Mouse (Mus musculus) bone marrow, adult 2 months (tissue): ENCODE results near the gene Pan3. TPM values are rescaled to one million over a fixed set of nuclear protein-coding genes. Genes with fewer than 3 reads are reported as not detected.

Experiments used
- H3K27ac ChIP-seq: fragments of 200-500 bp; 2 replicates; pipeline ENCODE4 v1.5.1; 2012; ENCODE audit warnings: low read depth, mild to moderate bottlenecking, control low read depth, inconsistent platforms, low read length; ENCODE audit not compliant: control insufficient read depth, poor library complexity, insufficient read depth
- H3K4me1 ChIP-seq: fragments of 200-500 bp; 2 replicates; pipeline ENCODE4 v1.6.1; 2011; ENCODE audit warnings: low read length; ENCODE audit not compliant: control insufficient read depth, insufficient read depth
- H3K4me3 ChIP-seq: fragments of 200-500 bp; replicated peaks from 2 replicates; pipeline ENCODE3; 2011; ENCODE audit warnings: mild to moderate bottlenecking, low read depth, low read length, control low read depth; ENCODE audit not compliant: control insufficient read depth
- CTCF ChIP-seq: fragments of 200-500 bp; IDR thresholded peaks from 2 replicates; pipeline ENCODE4 v1.5.1; 2011; ENCODE audit warnings: low read length, control low read depth; ENCODE audit not compliant: control insufficient read depth, insufficient read depth
- POLR2A ChIP-seq: fragments of 200-500 bp; IDR thresholded peaks from 2 replicates; pipeline ENCODE4 v1.6.1; 2011; ENCODE audit warnings: low read depth, mild to moderate bottlenecking, control low read depth, low read length, borderline replicate concordance; ENCODE audit not compliant: control insufficient read depth
- WGBS: fragments of 180-500 bp; shearing (Covaris S2); methylation state at CpG from one replicate; pipeline ENCODE4 v1.1.7; 2018; 5-methylcytosine and 5-hydroxymethylcytosine counted together
- polyA plus RNA-seq: library from polyadenylated mRNA; stranded (reverse); fragments of >200 nt; gene quantifications from 2 replicates; pipeline ENCODE4 v1.2.4, GENCODE M21; 2011; ENCODE audit warnings: low replicate concordance; ENCODE audit not compliant: missing spikeins, insufficient read depth, insufficient read length

Gene Pan3
- polyA plus RNA-seq, 1 experiment, result 180 TPM

DNA sequence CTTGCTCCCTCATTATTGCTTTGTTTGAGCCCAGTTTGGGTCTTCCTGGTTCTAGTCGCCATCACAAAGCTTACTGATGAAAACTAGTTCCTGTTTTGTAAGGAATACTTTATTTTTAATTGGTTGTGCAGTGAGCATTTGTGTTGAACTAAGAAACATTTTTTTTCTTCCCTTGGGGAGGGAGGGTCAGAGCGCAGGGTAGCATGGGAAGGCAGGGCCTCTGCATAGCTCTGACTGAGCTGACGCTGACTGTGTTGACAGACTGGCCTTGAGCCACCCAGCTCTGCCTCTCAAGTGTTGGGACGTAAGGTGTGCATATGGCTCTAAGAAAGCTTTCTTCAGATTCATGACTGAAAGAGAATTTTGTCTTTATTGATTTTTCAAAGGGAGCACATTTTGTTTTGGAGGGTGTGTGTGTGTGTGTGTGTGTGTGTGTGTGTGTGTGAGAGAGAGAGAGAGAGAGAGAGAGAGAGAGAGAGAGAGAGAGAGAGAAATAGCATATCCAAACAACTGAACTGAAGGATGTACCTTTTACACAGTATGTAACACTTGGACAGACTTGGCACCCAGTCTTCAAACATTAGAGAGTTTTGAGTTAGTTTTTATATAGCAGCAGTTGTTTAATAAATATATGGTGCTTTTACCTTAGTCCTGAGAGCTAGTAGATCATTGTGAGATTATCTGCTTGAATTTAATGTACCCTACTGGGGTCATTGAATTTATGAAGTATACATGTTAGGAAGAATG lies 30.0 kb downstream of the Pan3 start:
- no peaks in the 10 kb centered on the region; the same call in 1 of the 2 replicates for H3K4me1 ChIP-seq
- no peak overlapping the region for H3K4me3 ChIP-seq
- no peak for TF ChIP-seq CTCF
- TF ChIP-seq POLR2A, result no peak
- 68% methylated on average over 4 of the region's 4 CpGs for WGBS
- H3K27ac ChIP-seq, result no peak overlapping the region

DNA sequence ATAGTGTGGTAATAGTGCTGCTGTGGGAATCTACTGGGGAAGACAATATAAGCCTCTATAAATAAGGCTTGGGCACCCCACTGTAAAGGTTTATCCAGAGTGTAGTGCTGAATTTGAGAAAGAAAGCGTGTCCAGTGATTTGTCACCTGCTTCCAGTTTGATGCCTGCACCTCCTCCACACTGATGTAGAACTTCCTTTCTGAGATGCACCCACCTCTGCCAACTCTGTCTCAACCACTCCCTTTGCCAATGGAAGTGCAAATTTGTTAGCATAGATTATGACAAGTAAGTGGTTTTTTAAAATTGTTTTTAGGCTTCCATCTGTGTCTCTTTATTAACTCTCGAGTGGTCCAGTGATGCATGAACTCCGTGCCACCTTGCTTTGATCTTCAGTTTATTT lies 33.3 kb downstream of the Pan3 start:
- no peak overlapping the region for H3K27ac ChIP-seq
- H3K4me1 ChIP-seq, result no peaks in the 10 kb centered on the region; the same call in 1 of the 2 replicates
- WGBS, result 81% methylated on average over 3 of the region's 3 CpGs
- no peak overlapping the region for H3K4me3 ChIP-seq
- TF ChIP-seq POLR2A, result no peak

DNA sequence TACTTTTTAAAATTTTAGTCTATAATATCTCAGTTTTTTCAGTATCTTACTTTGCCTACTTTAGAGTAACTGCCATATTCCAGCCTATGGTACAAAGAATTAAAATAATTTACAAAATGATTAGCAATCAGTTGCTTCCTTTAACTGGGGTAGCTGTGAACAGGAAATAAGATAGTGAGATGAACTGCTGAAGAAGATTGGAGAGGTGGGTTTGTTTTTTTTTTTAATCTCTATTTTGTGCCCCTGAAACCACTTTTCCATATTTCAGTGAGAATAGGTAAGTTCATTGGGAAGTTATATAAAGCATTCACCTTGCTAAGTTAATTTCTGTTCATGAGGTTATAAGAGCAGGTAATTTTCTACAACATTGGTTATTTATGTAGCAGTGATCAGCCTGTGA lies 36.4 kb downstream of the Pan3 start:
- Histone ChIP-seq H3K4me1 (peaks cover under 1% of the 10 kb centered on the region; the same call in 1 of the 2 replicates), H3K4me3 (no peak overlapping the region), H3K27ac (no peak overlapping the region)
- no peak for TF ChIP-seq CTCF
- no peak for TF ChIP-seq POLR2A

DNA sequence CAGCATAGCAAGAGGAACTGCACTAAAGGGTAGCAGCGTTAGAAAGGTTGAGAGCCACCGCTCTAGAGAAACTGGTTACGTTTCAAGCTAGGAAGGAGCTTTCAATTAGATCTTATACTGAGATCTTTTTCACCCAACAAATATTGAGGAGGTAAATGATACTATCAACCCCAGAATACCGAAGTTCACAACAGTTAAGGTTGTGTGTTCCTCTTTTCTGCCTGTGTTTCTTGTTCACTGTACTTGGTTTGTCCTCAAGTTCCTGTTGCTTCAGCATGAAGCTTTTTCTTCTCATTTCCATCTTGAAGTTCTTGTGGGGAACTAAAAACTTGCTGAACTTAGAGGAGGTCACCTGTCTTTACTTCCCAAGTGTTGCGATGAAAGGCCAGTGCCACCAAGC lies 41.2 kb downstream of the Pan3 start:
- no peak overlapping the region for H3K4me3 ChIP-seq
- H3K27ac ChIP-seq, result peak overlapping the region; percentile 32; the same call in 1 of the 2 replicates
- TF ChIP-seq CTCF (no peak), POLR2A (no peak)
- WGBS, result 28% methylated on average over 5 of the region's 5 CpGs
- peaks cover 7% of the 10 kb centered on the region; the same call in 1 of the 2 replicates for H3K4me1 ChIP-seq

DNA sequence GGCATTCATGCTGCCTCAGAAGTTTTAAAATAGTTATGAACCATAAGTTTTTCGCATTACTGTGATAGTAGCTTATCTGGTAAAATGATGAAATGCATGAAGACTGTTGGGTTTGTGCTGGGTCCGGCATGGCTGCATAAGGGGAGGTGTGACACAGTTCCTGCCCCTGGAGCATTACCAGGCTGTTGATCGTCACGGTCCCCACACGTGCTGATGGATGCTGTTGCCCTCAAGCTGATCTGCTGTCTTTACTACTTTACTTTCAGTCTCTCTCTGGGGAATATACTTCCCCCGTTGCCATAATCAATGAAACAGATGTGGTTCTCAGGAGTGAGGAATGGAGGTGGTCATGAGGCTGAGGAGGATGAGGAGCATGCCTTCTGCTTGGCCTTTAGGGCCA lies 43.1 kb downstream of the Pan3 start:
- WGBS, result 74% methylated on average over 6 of the region's 6 CpGs
- H3K4me3 ChIP-seq, result no peak overlapping the region
- H3K4me1 ChIP-seq, result peaks cover 7% of the 10 kb centered on the region; the same call in 1 of the 2 replicates
- no peak for TF ChIP-seq POLR2A
- TF ChIP-seq CTCF, result no peak
- no peak overlapping the region for H3K27ac ChIP-seq

DNA sequence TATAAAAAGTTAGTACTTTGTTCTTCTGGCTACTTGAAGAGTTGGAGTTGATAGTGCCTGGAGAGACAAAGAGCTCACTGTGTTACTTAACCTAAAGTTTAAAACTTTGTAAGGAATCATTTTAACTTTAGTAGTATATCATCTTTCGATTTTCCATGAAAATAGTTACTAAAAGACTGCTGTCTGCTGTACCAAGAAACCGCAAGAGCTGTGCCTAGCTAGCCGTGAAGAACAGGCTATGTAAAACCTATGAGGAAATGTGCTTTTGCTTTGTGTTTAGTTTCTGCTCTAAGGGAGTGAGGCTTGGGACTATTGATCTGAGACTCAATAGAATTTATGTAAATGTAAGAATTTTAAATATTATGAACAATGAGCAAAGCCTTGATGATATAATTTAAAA lies 43.9 kb downstream of the Pan3 start:
- TF ChIP-seq CTCF (no peak), POLR2A (no peak)
- H3K27ac ChIP-seq, result no peak overlapping the region
- H3K4me1 ChIP-seq, result peaks cover 7% of the 10 kb centered on the region; the same call in 1 of the 2 replicates
- H3K4me3 ChIP-seq, result no peak overlapping the region
- 75% methylated on average over 3 of the region's 3 CpGs for WGBS

DNA sequence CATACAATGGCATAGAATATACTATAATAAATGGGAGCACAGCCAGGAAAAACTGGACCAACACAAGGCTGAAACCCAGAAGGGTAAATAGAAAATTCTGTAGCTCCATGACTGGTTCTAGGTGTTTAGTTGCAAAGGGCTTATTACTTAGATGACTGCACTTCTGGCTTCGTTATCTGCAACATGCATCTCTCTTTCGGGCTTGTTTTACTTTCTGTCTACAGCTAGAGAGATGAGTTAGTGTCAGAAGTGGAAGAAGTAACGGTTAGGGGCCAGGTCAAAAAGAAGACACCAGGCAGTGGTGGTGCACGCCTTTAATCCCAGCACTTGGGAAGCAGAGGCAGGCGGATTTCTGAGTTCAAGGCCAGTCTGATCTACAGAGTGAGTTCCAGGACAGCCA lies 46.1 kb downstream of the Pan3 start:
- TF ChIP-seq POLR2A, result no peak
- TF ChIP-seq CTCF, result no peak
- Histone ChIP-seq H3K27ac (no peak overlapping the region), H3K4me1 (peaks cover 7% of the 10 kb centered on the region; the same call in 1 of the 2 replicates), H3K4me3 (no peak overlapping the region)
- 62% methylated on average over 5 of the region's 5 CpGs for WGBS

DNA sequence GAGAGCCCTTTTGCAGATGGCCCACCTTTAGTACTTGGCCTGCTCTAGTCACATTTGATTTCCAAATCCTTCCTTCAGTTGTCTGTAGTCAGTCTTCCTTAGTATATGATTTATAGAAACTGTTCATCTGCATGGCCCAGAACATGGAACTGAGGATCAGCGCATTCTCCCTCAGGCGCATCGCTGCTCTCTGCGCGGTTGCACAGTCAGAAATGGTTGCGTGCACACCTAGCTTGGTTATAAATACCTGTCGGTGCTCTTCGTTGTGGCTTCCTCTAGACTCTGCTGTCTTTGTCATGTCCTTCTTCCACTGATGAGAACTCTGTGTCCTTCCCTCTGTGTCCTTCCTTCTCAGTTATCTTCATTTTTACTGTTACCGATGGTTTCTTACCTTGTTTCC lies 47.1 kb downstream of the Pan3 start:
- Histone ChIP-seq H3K4me1 (peaks cover 5% of the 10 kb centered on the region; the same call in 1 of the 2 replicates), H3K27ac (no peak overlapping the region), H3K4me3 (no peak overlapping the region)
- TF ChIP-seq POLR2A (no peak), CTCF (no peak)
- WGBS, result 77% methylated on average over 9 of the region's 9 CpGs
